Mouse (Mus musculus): ENCODE data around the gene Golga1.

Gene Golga1

DNA sequence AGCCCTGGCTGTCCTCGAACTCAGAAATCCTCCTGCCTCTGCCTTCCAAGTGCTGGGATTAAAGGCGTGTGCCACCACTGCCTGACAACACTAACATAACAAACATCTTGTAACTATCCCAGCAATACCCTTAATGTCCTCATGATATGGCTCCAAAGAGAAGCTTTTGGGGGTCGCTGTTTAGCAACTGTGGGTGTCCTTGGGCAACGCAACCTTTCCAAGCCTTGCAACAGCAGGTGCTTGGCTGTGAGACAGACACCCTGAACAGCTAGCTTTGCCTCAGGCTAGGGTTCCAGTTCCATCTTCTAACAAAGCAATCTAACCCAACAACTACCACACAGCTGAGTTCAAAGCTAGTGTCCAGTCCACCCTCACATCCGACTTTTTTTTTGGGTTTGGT, 61.8 kb downstream of the Golga1 start:
- 64% methylated on average over 5 of the region's 5 CpGs for WGBS

DNA sequence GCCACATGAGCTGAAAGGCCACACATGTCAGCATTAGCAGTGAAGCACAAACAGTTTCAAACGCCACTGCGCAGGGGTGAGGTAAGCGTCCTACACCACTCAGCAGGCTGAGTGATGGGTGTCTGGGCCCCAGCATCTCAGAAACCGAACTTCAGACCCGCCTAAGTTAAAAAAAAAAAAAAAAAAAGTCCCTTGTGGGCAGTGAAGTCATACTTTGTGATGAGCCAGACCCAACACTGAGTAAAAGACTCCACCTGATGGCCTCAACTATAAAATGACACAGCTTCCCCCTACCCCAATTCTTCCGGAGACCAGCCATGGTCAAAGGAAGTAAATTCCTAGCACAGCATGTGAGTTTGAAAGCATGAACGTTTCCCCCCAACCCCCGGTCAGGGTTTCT, 62.2 kb downstream of the Golga1 start:
- WGBS: 38% methylated on average over 8 of the region's 8 CpGs

DNA sequence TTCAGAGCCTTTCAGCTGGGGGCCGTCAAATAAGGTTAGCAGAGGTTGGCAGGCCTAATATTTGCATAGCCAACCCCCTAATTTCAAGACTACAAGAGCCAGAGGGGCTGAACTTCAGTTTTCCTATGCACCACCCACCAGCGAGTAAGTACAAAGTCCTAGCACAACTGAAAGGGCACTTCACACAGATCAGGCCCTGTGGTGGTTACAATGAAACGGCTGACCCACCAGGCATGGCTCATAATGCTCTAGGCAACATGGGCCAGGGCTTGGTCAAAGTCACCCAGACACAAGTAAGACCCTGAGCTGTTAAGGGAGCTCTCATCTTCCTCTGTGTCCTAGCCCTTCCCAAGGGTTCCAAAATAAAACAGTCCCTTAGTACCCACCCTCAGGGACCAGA, 63.5 kb downstream of the Golga1 start:
- WGBS: 68% methylated on average over 3 of the region's 3 CpGs

GRCm38 (mm10) chr2:39000587-39000919, 64.8 kb downstream of the Golga1 start:
- WGBS: 77% methylated on average over 4 of the region's 4 CpGs

DNA sequence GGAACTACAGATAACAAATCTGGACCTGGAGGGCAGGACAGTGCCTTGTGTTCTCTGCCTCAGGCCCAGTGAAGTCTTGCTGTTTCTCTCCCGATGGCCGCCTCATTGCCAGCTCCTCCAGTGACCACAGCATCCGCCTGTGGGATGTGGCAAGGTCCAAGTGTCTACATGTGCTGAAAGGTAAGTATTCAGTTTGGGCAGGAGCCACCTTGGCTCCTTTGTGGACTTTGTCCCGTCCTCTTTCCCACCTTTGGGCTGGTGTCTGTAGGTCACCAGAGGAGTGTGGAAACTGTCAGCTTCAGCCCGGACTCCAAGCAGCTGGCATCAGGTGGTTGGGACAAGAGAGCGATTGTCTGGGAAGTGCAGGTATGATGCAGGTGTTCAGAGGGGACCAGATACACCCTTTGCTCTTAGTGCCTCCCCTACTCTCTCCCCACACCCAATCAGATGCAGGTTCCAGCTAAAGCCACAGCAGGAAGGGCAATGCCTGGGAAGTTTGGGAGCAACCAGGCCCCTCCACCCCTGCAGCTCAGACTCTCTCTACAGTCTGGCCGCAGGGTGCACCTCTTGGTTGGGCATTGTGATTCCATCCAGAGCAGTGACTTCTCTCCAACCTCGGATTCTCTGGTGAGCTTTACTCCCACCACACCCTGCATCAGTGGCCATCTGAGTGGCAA, 65.3 kb downstream of the Golga1 start:
- WGBS: 65% methylated on average over 8 of the region's 8 CpGs

- 65% methylated on average over 4 of the region's 4 CpGs for WGBS
These were observed 66.0 kb downstream of the Golga1 start for GRCm38 (mm10) chr2:38999381-38999780.

- WGBS: 10% methylated on average over 33 of the region's 33 CpGs
These were observed 67.7 kb downstream of the Golga1 start, which contains the start of gene Wdr38 for GRCm38 (mm10) chr2:38997386-38998374. Wdr38 (plus strand) TSS chr2:38997476.

GRCm38 (mm10) chr2:38992452-38992851, 72.9 kb downstream of the Golga1 start:
- WGBS: 25% methylated on average over 4 of the region's 4 CpGs

GRCm38 (mm10) chr2:38992004-38992403, 73.3 kb downstream of the Golga1 start:
- 76% methylated on average over 4 of the region's 4 CpGs for WGBS

DNA sequence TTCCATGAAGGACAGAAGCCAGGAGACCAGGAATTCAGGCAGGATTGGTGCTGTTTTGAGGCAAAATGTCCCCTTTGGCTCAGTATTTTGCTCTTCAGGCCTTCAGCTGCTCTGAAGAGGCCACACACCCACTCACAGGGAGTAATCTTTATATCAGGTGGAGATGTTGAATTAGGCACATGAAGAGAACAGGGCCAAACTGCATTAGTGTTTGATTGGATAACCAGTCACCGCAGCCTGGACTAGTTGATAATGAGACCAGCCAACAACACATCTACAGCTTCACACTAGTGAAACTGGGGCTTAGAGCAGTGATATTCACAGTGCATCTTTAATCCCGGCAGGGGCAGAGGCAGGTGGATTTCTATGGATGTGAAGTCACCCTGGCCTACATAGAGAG, 76.4 kb downstream of the Golga1 start:
- WGBS: 92% methylated on average over 2 of the region's 2 CpGs

- 88% methylated on average over 6 of the region's 6 CpGs for WGBS
These were observed 77.4 kb downstream of the Golga1 start for GRCm38 (mm10) chr2:38987803-38988510.

GRCm38 (mm10) chr2:38987371-38987770, 78.0 kb downstream of the Golga1 start:
- 71% methylated on average over 1 of the region's 1 CpGs for WGBS

GRCm38 (mm10) chr2:38986580-38986979, 78.8 kb downstream of the Golga1 start:
- WGBS: 52% methylated on average over 3 of the region's 3 CpGs

DNA sequence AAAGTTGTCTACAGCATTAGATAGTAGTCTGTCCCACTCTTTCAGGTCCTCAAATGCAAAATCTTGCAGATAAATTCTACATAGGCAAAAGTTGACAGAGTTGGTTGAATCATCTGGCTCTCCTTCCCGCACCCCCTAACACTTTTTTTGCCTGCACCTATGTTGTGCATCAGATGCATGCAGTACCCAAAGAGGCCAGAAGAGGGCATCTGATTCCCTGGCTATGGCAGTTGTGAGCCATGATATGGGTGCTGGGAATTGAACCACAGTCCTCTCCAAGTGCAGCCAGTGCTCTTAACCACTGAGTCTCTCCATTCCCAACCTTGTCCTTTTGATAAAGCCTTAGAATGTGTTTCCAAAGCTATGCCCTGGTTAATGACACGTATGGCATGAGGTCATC, 81.9 kb downstream of the Golga1 start:
- 92% methylated on average over 2 of the region's 2 CpGs for WGBS

DNA sequence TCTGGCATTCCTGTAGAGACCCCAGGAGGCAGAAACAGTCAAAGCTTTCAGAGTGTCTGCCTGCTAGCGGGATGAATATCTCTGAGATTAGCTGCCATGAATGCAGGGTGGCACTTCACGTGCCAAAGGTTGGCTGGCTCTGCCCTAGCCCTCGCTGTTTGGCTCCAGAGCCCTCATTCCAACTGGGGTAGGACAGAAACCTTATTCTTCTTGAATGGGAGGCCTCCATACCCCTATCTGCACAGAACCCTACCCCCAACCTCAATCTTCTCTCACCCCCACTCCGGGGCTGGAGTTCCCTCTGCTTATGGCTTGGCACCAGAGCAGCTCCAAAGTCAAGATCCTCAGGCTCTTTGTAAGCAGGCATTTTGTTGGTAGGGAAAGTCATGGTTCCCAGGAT, 87.5 kb downstream of the Golga1 start:
- 59% methylated on average over 4 of the region's 4 CpGs for WGBS

- WGBS: 80% methylated on average over 21 of the region's 21 CpGs
These were observed 89.2 kb downstream of the Golga1 start for GRCm38 (mm10) chr2:38975941-38976805.

DNA sequence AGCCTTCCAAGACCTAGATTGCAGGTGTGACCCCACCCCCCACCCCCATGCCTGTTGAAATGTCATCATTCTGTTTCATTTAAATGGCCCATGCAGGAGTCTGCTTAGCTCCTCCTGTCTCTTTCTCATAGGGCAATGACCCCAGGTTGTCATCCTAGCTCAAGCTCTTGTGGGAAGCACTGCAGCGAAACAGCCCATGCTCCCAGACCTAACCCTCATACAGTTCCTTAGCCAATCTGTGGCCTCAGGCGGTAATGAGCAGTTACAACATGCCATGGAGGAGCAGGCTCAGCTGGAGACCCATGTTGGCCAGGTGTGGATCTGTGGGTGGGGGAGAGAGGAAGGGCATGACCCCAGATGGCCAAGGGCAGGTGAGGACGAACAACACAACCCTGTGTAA, 90.2 kb downstream of the Golga1 start:
- 94% methylated on average over 3 of the region's 3 CpGs for WGBS

GRCm38 (mm10) chr2:38974171-38974570, 91.2 kb downstream of the Golga1 start:
- WGBS: 35% methylated on average over 2 of the region's 2 CpGs

- WGBS: 67% methylated on average over 7 of the region's 7 CpGs
These were observed 91.6 kb downstream of the Golga1 start for GRCm38 (mm10) chr2:38973701-38974100.

GRCm38 (mm10) chr2:38973223-38973622, 92.1 kb downstream of the Golga1 start:
- WGBS: 58% methylated on average over 2 of the region's 2 CpGs

DNA sequence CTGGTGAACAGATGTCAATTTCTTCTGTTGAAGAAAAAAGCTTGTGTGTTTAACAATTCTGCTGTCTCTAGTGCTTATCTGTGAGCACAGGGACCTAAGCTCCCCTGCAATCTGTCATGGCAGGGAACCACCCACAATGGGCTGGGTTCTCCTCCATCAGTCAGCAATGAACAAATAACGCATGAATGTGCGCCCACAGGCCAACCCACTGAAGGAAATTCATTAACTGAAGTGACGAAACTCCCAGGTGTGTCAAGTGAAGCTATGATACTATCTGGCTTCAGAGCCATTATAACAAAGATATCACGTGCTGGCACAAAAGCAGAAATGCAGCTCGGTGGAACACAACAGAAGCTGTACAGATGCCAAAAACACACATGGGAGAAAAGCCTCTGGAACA, 95.3 kb downstream of the Golga1 start:
- 79% methylated on average over 5 of the region's 5 CpGs for WGBS
